Mouse (Mus musculus) neural tube, embryonic 15.5 days (tissue): ENCODE measurements around the gene Vps18. TPM values are rescaled to one million over a fixed set of nuclear protein-coding genes. Genes with fewer than 3 reads are reported as not detected.

Source experiments
- ATAC-seq: fragments of 200-750 bp; cut with Nextera tagmentation; 2 replicates; pipeline ENCODE4 v1.8.0; 2017; ENCODE audit warnings: mild to moderate bottlenecking, moderate TSS enrichment, moderate library complexity; ENCODE audit not compliant: low FRiP score
- H3K27ac ChIP-seq: fragments of 300-500 bp; sonication (generic); replicated peaks from 2 replicates; pipeline ENCODE4 v1.5.1; 2015; ENCODE audit warnings: mild to moderate bottlenecking, inconsistent platforms
- H3K27me3 ChIP-seq: fragments of 300-500 bp; sonication (generic); replicated peaks from 2 replicates; pipeline ENCODE4 v1.6.1; 2015; ENCODE audit warnings: inconsistent platforms
- H3K36me3 ChIP-seq: fragments of 300-500 bp; sonication (generic); 2 replicates; pipeline ENCODE4 v1.6.1; 2015; ENCODE audit warnings: inconsistent platforms
- H3K4me1 ChIP-seq: fragments of 300-500 bp; sonication (generic); 2 replicates; pipeline ENCODE4 v1.6.1; 2015; ENCODE audit warnings: inconsistent platforms
- H3K4me2 ChIP-seq: fragments of 300-500 bp; sonication (generic); 2 replicates; pipeline ENCODE4 v1.6.1; 2015; ENCODE audit warnings: inconsistent platforms, mild to moderate bottlenecking, moderate library complexity
- H3K4me3 ChIP-seq: fragments of 300-500 bp; sonication (generic); replicated peaks from 2 replicates; pipeline ENCODE4 v1.5.1; 2015; ENCODE audit warnings: mild to moderate bottlenecking, inconsistent platforms
- H3K9ac ChIP-seq: fragments of 300-500 bp; sonication (generic); replicated peaks from 2 replicates; pipeline ENCODE4 v1.6.1; 2015; ENCODE audit warnings: mild to moderate bottlenecking, inconsistent platforms
- H3K9me3 ChIP-seq: fragments of 300-500 bp; sonication (generic); replicated peaks from 2 replicates; pipeline ENCODE4 v1.6.1; 2016; ENCODE audit warnings: inconsistent platforms
- WGBS: fragments of 180-500 bp; shearing (Covaris S2); methylation state at CpG from one replicate; pipeline ENCODE4 v1.1.7; 2015; ENCODE audit warnings: mixed read lengths; 5-methylcytosine and 5-hydroxymethylcytosine counted together
- polyA plus RNA-seq: library from polyadenylated mRNA; unstranded; fragments of >200 nt; fragmentation: Nextera tagmentation; extraction: Ambion mirVana; gene quantifications from 2 replicates; pipeline ENCODE4 v1.2.1, GENCODE M21; 2015

Vps18 gene
- 23.7 and 23.8 TPM in 2 replicates for polyA plus RNA-seq

DNA sequence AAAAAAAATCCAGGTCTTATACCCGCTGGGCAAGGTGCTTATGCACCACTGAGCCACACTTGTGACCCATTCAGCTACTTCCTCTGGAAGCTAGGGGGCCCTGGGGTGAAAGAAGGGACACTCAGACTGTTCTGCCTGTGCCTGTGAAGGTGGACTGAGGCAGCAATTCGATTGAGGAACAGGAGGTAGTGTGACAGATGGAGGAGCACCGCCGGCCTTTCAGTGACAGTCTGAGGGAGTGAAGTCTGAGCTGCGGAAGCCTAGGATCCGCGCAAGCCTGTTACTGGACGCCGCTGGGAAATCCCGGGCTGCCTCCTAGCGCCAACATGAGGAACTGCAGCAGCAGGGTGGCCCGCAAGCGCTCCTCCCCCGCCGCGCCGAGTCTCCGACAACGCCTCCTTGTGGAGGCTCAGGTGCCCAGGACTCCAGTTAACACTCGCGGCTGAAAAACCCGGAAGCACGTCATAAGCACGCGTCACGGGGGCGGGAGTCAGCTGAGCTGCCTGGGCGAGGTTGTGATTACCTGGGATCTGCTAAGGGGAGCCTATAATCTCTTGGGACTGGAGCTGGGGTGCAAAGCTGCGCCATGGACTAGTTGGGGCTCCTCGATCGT is at the start of gene Vps18:
Vps18 (plus strand) TSS at position 471 of the 613 bp plus-strand sequence.
- Histone ChIP-seq H3K9ac (peak within 1 kb of the TSS; percentile 81), H3K4me2 (peak within 1 kb of the TSS; percentile 74), H3K36me3 (peaks cover 30% of the 10 kb centered on the region), H3K27me3 (no peaks in the 10 kb centered on the region), H3K9me3 (no peaks in the 10 kb centered on the region), H3K4me1 (peaks cover 26% of the 10 kb centered on the region), H3K27ac (peak within 1 kb of the TSS; percentile 76), H3K4me3 (peak within 1 kb of the TSS; percentile 75)
- peak; percentile 93 for ATAC-seq
- WGBS = 1% methylated on average over 31 of the region's 31 CpGs

DNA sequence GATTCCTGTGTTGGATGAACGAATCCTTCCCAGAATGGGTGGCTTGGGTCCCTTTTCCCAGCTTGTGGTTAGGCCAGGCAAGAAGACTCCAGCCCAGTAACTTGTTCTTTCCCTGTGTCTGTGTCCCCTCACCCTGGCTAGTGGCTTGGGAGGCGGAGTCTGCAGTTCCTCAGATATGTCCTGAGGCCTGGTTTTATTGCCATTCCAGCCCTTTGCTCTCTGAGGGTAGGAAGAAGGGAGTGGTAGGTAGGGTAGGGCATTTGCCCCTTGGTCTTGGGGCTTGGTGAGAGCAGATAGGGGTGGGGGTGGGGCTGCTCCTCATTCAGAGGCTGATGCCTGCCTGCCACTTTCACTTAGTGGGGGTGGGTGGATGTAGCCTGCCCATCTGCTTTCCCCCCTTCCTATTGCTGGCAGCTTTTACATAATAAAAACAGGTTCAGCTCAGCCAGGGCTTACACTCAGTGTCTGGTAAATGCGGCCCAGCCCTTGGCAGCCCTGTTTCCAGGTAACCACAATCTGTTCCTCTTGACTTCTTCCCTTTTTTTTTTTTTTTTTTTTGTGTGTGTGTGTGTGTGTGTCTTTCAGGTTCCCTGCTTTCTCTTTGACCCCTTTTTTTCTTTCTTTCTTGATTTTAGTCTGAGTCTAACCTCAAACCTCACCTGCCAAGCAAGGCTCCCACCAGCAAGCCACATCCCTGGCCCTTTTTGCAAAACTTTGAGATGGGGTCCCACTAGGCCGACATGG is 48.3 kb upstream of the Vps18 start:
- Histone ChIP-seq H3K9me3 (no peaks in the 10 kb centered on the region), H3K4me1 (peaks cover 14% of the 10 kb centered on the region), H3K4me3 (no peak overlapping the region), H3K4me2 (no peak overlapping the region), H3K27me3 (peaks cover 53% of the 10 kb centered on the region), H3K27ac (no peak overlapping the region), H3K9ac (no peak overlapping the region), H3K36me3 (no peaks in the 10 kb centered on the region)
- 64% methylated on average over 4 of the region's 4 CpGs for WGBS
- ATAC-seq = no peak

DNA sequence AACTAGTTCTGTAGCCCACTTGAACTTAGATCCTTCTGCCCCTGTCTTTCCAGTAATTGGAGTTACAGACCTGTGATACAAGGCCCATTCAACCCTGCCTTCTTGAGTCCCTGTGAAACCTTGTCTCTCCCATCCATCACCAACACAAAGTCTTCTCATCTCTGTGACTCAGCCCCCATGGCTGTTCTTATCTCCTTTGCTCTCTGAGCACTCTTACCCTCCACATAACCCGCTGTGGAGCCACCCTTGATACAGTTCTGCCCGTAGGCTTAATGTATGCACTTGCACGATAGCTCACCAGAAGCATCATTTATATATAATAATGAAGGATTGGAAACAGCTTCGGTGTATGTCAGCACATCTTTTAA is 47.7 kb upstream of the Vps18 start:
- Histone ChIP-seq H3K9me3 (no peaks in the 10 kb centered on the region), H3K27me3 (peaks cover 47% of the 10 kb centered on the region), H3K27ac (no peak overlapping the region), H3K4me1 (peaks cover 14% of the 10 kb centered on the region), H3K36me3 (no peaks in the 10 kb centered on the region), H3K4me2 (no peak overlapping the region), H3K4me3 (no peak overlapping the region), H3K9ac (no peak overlapping the region)
- 90% methylated on average over 4 of the region's 4 CpGs for WGBS
- no peak for ATAC-seq

DNA sequence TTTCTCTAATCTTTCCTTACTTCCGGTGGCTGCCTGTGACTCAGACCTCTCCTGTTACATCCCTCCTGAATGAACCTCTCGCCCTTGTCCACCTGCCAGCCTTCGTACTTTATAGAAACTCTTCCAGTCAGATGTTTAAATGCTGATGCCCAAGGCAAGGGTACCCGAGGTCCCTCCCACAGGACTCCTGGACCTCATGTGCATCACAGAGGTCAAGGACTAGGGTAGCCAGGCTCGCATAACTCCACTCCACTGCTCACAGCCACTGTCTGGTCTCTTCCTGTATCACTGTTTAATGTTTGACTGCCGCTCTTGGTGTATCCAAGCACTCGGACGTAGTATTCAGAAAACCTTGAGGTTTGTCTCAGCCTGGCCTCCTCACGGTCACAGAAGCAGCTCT is 46.0 kb upstream of the Vps18 start:
- no peak overlapping the region for H3K9ac ChIP-seq
- 88% methylated on average over 9 of the region's 9 CpGs for WGBS
- H3K4me3 ChIP-seq = no peak overlapping the region
- ATAC-seq = no peak
- peaks cover 30% of the 10 kb centered on the region for H3K27me3 ChIP-seq
- H3K4me2 ChIP-seq = no peak overlapping the region
- H3K9me3 ChIP-seq = no peaks in the 10 kb centered on the region
- peaks cover 5% of the 10 kb centered on the region for H3K4me1 ChIP-seq
- H3K36me3 ChIP-seq = no peaks in the 10 kb centered on the region
- H3K27ac ChIP-seq = no peak overlapping the region

DNA sequence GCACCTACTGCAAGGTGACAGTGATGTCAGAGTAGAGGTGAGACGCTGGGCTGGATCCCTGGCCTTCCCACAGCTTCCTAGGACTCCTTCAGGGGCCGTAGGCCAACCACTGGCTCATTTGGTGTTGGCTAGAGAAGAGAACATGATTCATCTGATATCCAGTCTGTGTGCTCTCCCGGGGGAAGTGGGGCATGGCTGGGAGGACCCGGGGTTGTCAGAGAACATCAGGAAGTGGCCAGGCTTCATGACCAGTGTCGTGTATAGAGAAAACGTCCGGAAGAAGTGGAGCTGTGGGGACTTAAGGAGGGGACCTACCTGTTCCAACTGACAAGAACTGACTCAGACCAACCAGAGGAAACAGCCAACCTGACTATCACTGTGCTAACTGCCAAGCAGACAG is 43.3 kb upstream of the Vps18 start:
- 85% methylated on average over 7 of the region's 7 CpGs for WGBS
- no peak overlapping the region for H3K4me3 ChIP-seq
- H3K9me3 ChIP-seq = no peaks in the 10 kb centered on the region
- H3K9ac ChIP-seq = no peak overlapping the region
- ATAC-seq = no peak
- no peak overlapping the region for H3K27ac ChIP-seq
- H3K36me3 ChIP-seq = no peaks in the 10 kb centered on the region
- H3K4me2 ChIP-seq = no peak overlapping the region
- peaks cover 4% of the 10 kb centered on the region for H3K27me3 ChIP-seq
- no peaks in the 10 kb centered on the region for H3K4me1 ChIP-seq

DNA sequence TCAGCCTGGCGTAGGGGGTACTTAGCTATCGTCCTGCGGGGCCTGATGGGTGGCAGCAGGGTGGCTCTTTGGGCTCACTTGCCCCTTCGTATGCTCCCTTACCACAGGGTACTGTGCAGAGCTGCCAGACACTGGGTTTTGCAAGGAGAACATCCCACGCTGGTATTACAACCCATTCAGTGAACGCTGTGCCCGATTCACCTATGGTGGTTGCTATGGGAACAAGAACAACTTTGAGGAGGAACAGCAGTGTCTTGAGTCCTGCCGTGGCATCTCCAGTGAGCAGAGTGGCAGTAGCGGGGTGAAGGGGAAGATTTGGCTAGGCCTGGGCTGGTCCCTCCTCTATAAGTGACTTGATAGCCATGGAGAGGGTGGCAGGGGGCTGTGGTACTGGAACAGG is 40.6 kb upstream of the Vps18 start:
- H3K27ac ChIP-seq = no peak overlapping the region
- H3K9me3 ChIP-seq = no peaks in the 10 kb centered on the region
- no peak overlapping the region for H3K4me3 ChIP-seq
- no peak overlapping the region for H3K9ac ChIP-seq
- no peak for ATAC-seq
- H3K27me3 ChIP-seq = no peaks in the 10 kb centered on the region
- no peak overlapping the region for H3K4me2 ChIP-seq
- H3K36me3 ChIP-seq = no peaks in the 10 kb centered on the region
- WGBS = 74% methylated on average over 9 of the region's 9 CpGs
- no peaks in the 10 kb centered on the region for H3K4me1 ChIP-seq

DNA sequence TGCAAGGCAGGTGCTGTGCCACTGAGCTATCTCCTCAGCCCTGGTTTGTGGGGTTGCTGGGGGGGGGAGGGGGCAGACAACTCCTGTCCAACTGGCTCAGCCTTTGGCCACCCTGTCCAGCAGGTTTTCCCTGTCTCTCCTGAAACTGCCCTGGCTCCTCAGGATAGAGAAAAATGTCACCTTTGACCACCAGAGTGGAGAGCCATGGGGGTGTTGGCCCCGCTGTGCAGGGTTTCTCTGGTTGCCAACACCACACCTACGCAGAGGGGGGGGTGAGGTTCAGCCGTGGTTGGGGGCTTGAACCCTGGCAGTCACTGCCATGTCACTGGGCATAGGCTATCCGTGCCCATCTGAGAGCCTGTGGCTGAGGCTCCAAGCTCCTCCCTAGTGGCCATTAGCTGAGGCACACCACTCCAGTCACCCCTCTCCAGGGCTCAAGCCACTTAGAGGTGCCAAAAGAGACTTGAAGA is 38.9 kb upstream of the Vps18 start:
- Histone ChIP-seq H3K4me2 (no peak overlapping the region), H3K27me3 (peaks cover 6% of the 10 kb centered on the region; the same call in 1 of the 2 replicates), H3K9me3 (no peaks in the 10 kb centered on the region), H3K9ac (no peak overlapping the region), H3K36me3 (no peaks in the 10 kb centered on the region), H3K4me3 (no peak overlapping the region), H3K4me1 (no peaks in the 10 kb centered on the region), H3K27ac (no peak overlapping the region)
- no peak for ATAC-seq
- 76% methylated on average over 4 of the region's 4 CpGs for WGBS

DNA sequence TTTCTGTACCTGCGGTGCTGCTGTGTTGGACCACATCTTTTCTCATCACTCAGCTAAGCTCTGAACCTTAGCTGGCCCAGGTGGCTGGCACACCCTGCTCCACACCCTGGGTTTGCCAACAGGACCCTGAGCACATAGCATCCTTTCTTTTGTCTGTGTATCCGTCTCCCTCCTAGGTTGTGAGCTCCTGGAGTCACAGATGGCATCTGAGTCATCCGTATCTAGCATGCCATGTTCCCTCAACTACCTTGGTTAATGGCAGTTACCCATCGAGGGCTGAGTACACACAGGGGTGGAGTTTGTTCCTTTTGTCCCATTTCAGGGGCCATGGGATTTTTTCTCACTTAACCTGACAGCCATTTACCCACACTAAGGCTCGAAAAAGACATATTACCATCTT is 38.2 kb upstream of the Vps18 start:
- H3K27me3 ChIP-seq = peaks cover 9% of the 10 kb centered on the region; the same call in 1 of the 2 replicates
- no peaks in the 10 kb centered on the region for H3K9me3 ChIP-seq
- no peak for ATAC-seq
- H3K27ac ChIP-seq = no peak overlapping the region
- WGBS = 61% methylated on average over 5 of the region's 5 CpGs
- no peaks in the 10 kb centered on the region for H3K4me1 ChIP-seq
- H3K4me2 ChIP-seq = no peak overlapping the region
- no peak overlapping the region for H3K9ac ChIP-seq
- H3K4me3 ChIP-seq = no peak overlapping the region
- H3K36me3 ChIP-seq = no peaks in the 10 kb centered on the region

DNA sequence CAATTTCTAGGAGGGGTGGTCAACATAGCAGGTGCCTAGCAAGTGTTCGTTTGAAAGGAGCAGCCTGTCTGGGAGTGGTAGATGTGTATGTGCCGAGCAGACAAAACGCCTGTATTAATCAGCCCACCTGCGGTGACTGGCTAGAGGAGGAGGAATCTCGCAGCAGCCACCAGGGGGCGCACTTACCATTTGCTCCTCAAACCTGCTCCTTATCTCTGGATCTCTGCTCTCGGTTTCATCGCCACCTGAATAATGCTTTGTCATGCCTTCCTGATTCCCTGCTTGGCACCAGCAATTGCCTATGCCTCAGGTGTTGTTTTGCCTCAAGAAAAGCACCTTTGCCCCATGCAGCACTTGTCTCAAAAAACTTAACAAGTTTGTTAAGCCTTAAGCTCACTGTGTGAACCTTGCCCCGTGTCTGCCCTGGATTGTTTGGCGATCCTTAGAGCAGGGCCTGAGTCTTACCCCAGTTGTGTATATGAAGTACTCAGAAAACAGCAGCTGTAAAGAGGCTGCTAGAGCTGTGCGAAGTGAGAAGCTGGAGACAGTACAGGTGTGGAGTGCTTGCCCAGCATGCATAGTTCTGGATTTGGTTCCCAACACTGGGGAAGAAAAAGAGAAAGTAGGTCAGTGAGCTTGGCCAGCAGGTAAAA is 37.6 kb upstream of the Vps18 start:
- Histone ChIP-seq H3K9me3 (no peaks in the 10 kb centered on the region), H3K27me3 (peaks cover 10% of the 10 kb centered on the region; the same call in 1 of the 2 replicates), H3K27ac (no peak overlapping the region), H3K36me3 (no peaks in the 10 kb centered on the region), H3K9ac (no peak overlapping the region), H3K4me1 (no peaks in the 10 kb centered on the region), H3K4me2 (no peak overlapping the region), H3K4me3 (no peak overlapping the region)
- ATAC-seq = no peak
- WGBS = 19% methylated on average over 11 of the region's 11 CpGs

DNA sequence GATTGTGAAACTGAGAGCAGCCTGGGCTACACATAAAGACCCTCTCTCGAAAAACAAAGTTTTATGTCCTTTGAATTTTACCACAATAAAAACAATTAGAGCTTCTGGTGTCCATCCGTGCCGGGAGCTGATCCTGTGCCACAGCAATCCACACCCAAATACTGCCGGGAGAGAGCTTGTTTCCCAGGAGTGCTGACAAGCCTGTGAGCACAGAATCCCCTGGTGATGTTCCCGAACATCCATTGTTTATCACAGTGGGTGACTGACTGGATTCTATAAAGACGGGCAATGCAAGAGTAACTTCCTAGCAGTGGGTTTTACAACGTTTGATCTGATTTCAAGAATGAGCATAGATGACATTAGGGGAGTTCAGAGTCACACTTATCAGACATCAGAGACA is 33.6 kb upstream of the Vps18 start:
- Histone ChIP-seq H3K9me3 (no peaks in the 10 kb centered on the region), H3K9ac (no peak overlapping the region), H3K36me3 (no peaks in the 10 kb centered on the region), H3K4me2 (no peak overlapping the region), H3K27ac (no peak overlapping the region), H3K4me3 (no peak overlapping the region), H3K27me3 (peaks cover 10% of the 10 kb centered on the region; the same call in 1 of the 2 replicates), H3K4me1 (no peaks in the 10 kb centered on the region)
- ATAC-seq = no peak
- WGBS = 9% methylated on average over 7 of the region's 7 CpGs

DNA sequence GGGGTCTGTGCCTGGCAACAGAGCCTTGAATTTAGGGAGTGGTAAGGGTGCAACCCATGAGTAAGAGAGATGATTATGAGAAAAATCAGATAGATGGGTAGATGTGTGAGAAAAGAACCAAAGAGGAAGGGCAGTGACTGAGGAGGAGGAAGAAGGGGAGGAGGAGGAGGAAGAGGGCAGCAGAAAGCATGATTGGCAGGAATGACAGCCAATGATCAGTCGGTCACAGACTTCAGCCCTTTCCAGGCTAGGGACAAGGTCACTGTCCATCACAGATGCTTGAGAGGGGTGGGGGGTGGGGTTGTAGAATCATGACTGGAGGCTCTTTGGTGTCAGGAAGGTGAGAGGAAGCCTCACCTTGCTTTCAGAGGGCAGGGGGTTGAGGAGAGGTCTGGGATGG is 28.0 kb upstream of the Vps18 start:
- Histone ChIP-seq H3K4me1 (peaks cover 8% of the 10 kb centered on the region; the same call in 1 of the 2 replicates), H3K36me3 (no peaks in the 10 kb centered on the region), H3K9me3 (no peaks in the 10 kb centered on the region), H3K4me2 (no peak overlapping the region), H3K27me3 (peaks cover under 1% of the 10 kb centered on the region; the same call in 1 of the 2 replicates), H3K27ac (no peak overlapping the region), H3K9ac (no peak overlapping the region), H3K4me3 (no peak overlapping the region)
- no peak for ATAC-seq
- 71% methylated on average over 1 of the region's 1 CpGs for WGBS

DNA sequence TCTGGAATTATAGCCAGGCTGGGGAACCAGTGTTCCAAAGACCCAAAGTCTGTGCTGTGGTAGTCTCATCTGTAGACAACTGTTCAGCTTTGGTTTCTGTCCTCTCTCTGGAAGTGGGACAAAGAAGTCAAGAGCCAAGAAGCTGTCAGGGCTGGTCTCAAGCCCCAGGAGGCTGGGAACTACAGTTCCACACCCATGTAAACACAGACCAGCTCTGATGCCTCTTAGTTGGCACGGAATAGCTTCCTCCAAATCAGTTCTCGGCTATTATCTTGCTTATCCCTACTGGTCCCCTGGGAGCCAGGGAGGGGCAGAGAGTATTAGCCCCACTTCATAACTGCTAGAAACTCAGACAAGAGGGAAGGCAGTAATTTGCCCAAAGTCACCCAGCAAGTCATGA is 27.2 kb upstream of the Vps18 start:
- Histone ChIP-seq H3K4me1 (peaks cover 8% of the 10 kb centered on the region; the same call in 1 of the 2 replicates), H3K36me3 (no peaks in the 10 kb centered on the region), H3K9ac (no peak overlapping the region), H3K27me3 (no peaks in the 10 kb centered on the region; the same call in 1 of the 2 replicates), H3K4me3 (no peak overlapping the region), H3K9me3 (no peaks in the 10 kb centered on the region), H3K27ac (no peak overlapping the region), H3K4me2 (no peak overlapping the region)
- 53% methylated on average over 2 of the region's 2 CpGs for WGBS
- no peak for ATAC-seq
